Mouse (Mus musculus) heart, embryonic 14.5 days (tissue): Measurements from ENCODE around the gene Duoxa1. TPM values are rescaled to one million over a fixed set of nuclear protein-coding genes. Genes with fewer than 3 reads are reported as not detected.

ENCODE experiments used
- ATAC-seq: fragments of 200-750 bp; cut with Nextera tagmentation; 2 replicates; pipeline ENCODE4 v1.8.0; 2017; ENCODE audit warnings: low read depth, moderate TSS enrichment; ENCODE audit not compliant: insufficient number of reproducible peaks, insufficient read depth, low FRiP score
- H3K27ac ChIP-seq, 2 experiments: fragments of 200-500 bp in 1 of 2; fragments of 300-500 bp in 1 of 2; sonication (generic) in 1 of 2; replicated peaks in 1 of 2; 2 replicates each; pipeline ENCODE4 v1.5.1; 2012 to 2014; ENCODE audit warnings: low read depth in 2 of 2, low read length in 2 of 2, control low read depth in 1 of 2, mild to moderate bottlenecking in 1 of 2, mixed read lengths in 1 of 2; ENCODE audit not compliant: control insufficient read depth in 1 of 2, insufficient read depth in 1 of 2
- H3K27me3 ChIP-seq: fragments of 300-500 bp; sonication (generic); 2 replicates; pipeline ENCODE4 v1.6.1; 2014; ENCODE audit warnings: mild to moderate bottlenecking, low read length, control low read depth; ENCODE audit not compliant: control insufficient read depth, insufficient read depth
- H3K36me3 ChIP-seq: fragments of 300-500 bp; sonication (generic); 2 replicates; pipeline ENCODE4 v1.6.1; 2014; ENCODE audit warnings: mild to moderate bottlenecking, control low read depth, low read length, mixed read lengths; ENCODE audit not compliant: control insufficient read depth, insufficient read depth
- H3K4me1 ChIP-seq, 2 experiments: fragments of 200-500 bp in 1 of 2; fragments of 300-500 bp in 1 of 2; sonication (generic) in 1 of 2; 2 replicates each; pipeline ENCODE4 v1.6.1; 2012 to 2014; ENCODE audit warnings: low read length in 2 of 2, control low read depth in 1 of 2, mixed read lengths in 1 of 2; ENCODE audit not compliant: control insufficient read depth in 2 of 2, insufficient read depth in 2 of 2
- H3K4me2 ChIP-seq: fragments of 300-500 bp; sonication (generic); 2 replicates; pipeline ENCODE4 v1.6.1; 2014; ENCODE audit warnings: mild to moderate bottlenecking, low read length
- H3K4me3 ChIP-seq, 2 experiments: fragments of 200-500 bp in 1 of 2; fragments of 300-500 bp in 1 of 2; sonication (generic) in 1 of 2; 2 replicates each; pipeline ENCODE4 v1.5.1; 2012 to 2014; ENCODE audit warnings: low read length in 2 of 2, mild to moderate bottlenecking in 2 of 2, control low read depth in 1 of 2, low read depth in 1 of 2, moderate library complexity in 1 of 2; ENCODE audit not compliant: control insufficient read depth in 1 of 2, insufficient read depth in 1 of 2
- H3K9ac ChIP-seq: fragments of 300-500 bp; sonication (generic); 2 replicates; pipeline ENCODE4 v1.6.1; 2014; ENCODE audit warnings: mild to moderate bottlenecking, low read length
- H3K9me3 ChIP-seq: fragments of 300-500 bp; sonication (generic); 2 replicates; pipeline ENCODE4 v1.6.1; 2016; ENCODE audit warnings: low read length, control low read depth; ENCODE audit not compliant: control insufficient read depth
- WGBS: fragments of 180-500 bp; shearing (Covaris S2); extraction: QIAGEN DNeasy Blood & Tissue Kit; methylation state at CpG from one replicate; pipeline ENCODE4 v1.1.7; 2014; 5-methylcytosine and 5-hydroxymethylcytosine counted together
- polyA plus RNA-seq: library from polyadenylated mRNA; unstranded; fragments of >200 nt; fragmentation: Nextera tagmentation; extraction: Ambion mirVana; gene quantifications from 2 replicates; pipeline ENCODE4 v1.2.1, GENCODE M21; 2014

Duoxa1 gene
- polyA plus RNA-seq, 1 experiment from 2014 or later, result not detected

- H3K36me3 ChIP-seq, result peaks cover 47% of the 10 kb centered on the region
- no peak overlapping the region for H3K4me3 ChIP-seq
- no peaks in the 10 kb centered on the region for H3K4me1 ChIP-seq
- no peak for ATAC-seq
- H3K9ac ChIP-seq, result no peak overlapping the region
- WGBS, result 92% methylated on average over 5 of the region's 5 CpGs
- H3K27ac ChIP-seq, result no peak overlapping the region
- H3K9me3 ChIP-seq, result no peaks in the 10 kb centered on the region
- H3K4me2 ChIP-seq, result no peak overlapping the region
- no peaks in the 10 kb centered on the region for H3K27me3 ChIP-seq
These were observed 57.5 kb downstream of the Duoxa1 start for GRCm38 (mm10) chr2:122255997-122256396.

Other genes starting within 250 kb of the Duoxa1 start
- gene Spg11, start 195.3 kb downstream of the Duoxa1 start, polyA plus RNA-seq, result 6.1 TPM in 2 replicates
- 299 and 301 TPM in 2 replicates for gene B2m, start 166.0 kb downstream of the Duoxa1 start, polyA plus RNA-seq
- 0.11 and 0.15 TPM in 2 replicates for gene Trim69, start 153.0 kb downstream of the Duoxa1 start, polyA plus RNA-seq
- gene Patl2, start 127.5 kb downstream of the Duoxa1 start, polyA plus RNA-seq, result not detected in 2 replicates
- not detected in 2 replicates for gene Terb2, start 127.5 kb downstream of the Duoxa1 start, polyA plus RNA-seq
- 63.6 and 63.7 TPM in 2 replicates for gene Sord, start 79.0 kb downstream of the Duoxa1 start, polyA plus RNA-seq
- gene Duox2, start 15.3 kb downstream of the Duoxa1 start, polyA plus RNA-seq, result 0.07 and 0.08 TPM in 2 replicates
- gene Duoxa2, start 14.8 kb downstream of the Duoxa1 start, polyA plus RNA-seq, result not detected in 2 replicates
- 0.04 and 0.05 TPM in 2 replicates for gene Duox1, start 1.9 kb upstream of the Duoxa1 start, polyA plus RNA-seq
- gene Shf, start 55.4 kb upstream of the Duoxa1 start, polyA plus RNA-seq, result 3.6 TPM in 2 replicates
- gene Slc28a2, start 112.7 kb upstream of the Duoxa1 start, polyA plus RNA-seq, result 0.47 and 0.58 TPM in 2 replicates
- gene Gm14085, start 171.2 kb upstream of the Duoxa1 start, polyA plus RNA-seq, result not detected in 2 replicates